Mouse (Mus musculus): ENCODE measurements around the gene Gtsf1l. TPM values are rescaled to one million over a fixed set of nuclear protein-coding genes. Genes with fewer than 3 reads are reported as not detected.
A peak's percentile ranks its signal among the peaks of the same experiment; 100 is the strongest.

Gene Gtsf1l
- polyA plus RNA-seq, 1 experiment = not detected

GRCm38 (mm10) chr2:163051691-163052090 lies 36.0 kb downstream of the Gtsf1l start:
- no peak for DNase-seq (ENCODE audit: low spot score)

GRCm38 (mm10) chr2:163049116-163049515 lies 38.5 kb downstream of the Gtsf1l start:
- no peak for DNase-seq (ENCODE audit: low spot score)

- DNase-seq (ENCODE audit: low spot score) = peak; percentile 44
These were observed 39.5 kb downstream of the Gtsf1l start for GRCm38 (mm10) chr2:163048125-163048524.

GRCm38 (mm10) chr2:163039940-163040339 lies 47.7 kb downstream of the Gtsf1l start:
- no peak for DNase-seq (ENCODE audit: low spot score)

Other genes starting within 250 kb of the Gtsf1l start
- 188 and 261 TPM in 2 replicates for gene Srsf6, start 156.3 kb downstream of the Gtsf1l start, polyA plus RNA-seq (2012; rRNA removed)
- gene L3mbtl1, start 144.4 kb downstream of the Gtsf1l start, polyA plus RNA-seq (2012; rRNA removed) = 0.37 and 0.54 TPM in 2 replicates
- 0.25 and 0.32 TPM in 2 replicates for gene Sgk2, start 100.5 kb downstream of the Gtsf1l start, polyA plus RNA-seq (2012; rRNA removed)
- 41.2 and 45.7 TPM in 2 replicates for gene Ift52, start 70.5 kb downstream of the Gtsf1l start, polyA plus RNA-seq (2012; rRNA removed)
- 2.5 and 3.2 TPM in 2 replicates for gene Mybl2, start 33.2 kb downstream of the Gtsf1l start, polyA plus RNA-seq (2012; rRNA removed)
- gene Tox2, start 115.3 kb upstream of the Gtsf1l start, polyA plus RNA-seq (2012; rRNA removed) = 4.5 and 6.1 TPM in 2 replicates